Mouse (Mus musculus): ENCODE data around the gene Olfr1402.

DNA sequence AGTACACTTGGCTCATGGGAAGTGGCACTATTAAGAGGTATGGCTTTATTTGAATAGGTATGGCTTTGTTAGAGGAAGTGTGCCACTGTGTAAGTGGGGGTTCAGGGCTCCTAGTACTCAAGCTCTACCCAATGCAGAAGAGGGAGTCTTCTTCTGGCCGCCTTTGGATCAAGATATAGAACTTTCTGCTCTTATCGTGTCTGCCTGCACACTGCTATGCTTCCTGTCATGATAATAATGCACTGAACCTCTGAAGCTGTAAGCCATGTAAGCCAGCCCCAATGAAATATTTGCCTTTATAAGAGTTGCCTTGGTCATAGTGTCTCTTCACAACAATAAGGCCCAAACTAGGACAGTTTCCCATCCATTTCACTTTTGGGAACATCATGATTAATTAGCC is 16.8 kb upstream of the Olfr1402 start:
- TF ChIP-seq CTCF (IDR thresholded peaks at IDR 0.05; ENCODE audit: control insufficient read depth, insufficient read depth, insufficient replicate concordance, low read depth, low read length), result no peak
- TF ChIP-seq POLR2A (IDR thresholded peaks at IDR 0.05; ENCODE audit: control insufficient read depth, low read depth, low read length), result no peak
